21 mouse cellular contexts compared by ENCODE assay signal in the genomic region with DNA sequence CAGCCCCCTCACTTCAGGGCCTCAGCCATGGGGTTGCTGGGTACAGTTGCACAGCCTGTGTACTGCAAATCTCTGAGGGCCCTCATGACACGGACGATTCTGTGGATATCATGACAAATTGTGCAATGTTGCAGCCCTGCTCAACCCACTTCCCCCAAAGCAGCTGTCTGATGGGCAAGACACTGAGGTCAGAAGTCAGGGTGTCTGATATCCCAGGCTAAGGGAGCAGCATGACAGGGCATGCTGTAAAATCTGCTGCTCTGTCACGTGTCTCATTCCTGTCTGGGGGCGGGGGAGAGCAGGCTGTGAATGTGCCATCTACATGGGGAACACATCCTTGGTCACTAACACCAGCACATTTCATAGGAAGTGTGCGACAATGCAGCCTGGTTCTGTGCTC. TPM values are rescaled to one million over a fixed set of nuclear protein-coding genes. Genes with fewer than 3 reads are reported as not detected.
DNase-seq lines count a peak whose midpoint lies in the region; TF ChIP-seq lines count a peak whose summit lies in the region.
"Had no signal": no experiment of that assay in that cellular context is flagged by ENCODE, and none has a peak within 500 bp of the region (broad histone marks: within the 10 kb centered on the region; RNA-seq: fewer than 3 reads in every experiment).

No protein-coding gene starts in this region.

- no peak overlapping the region for H3ac ChIP-seq in C2C12 (ENCODE audit: control insufficient read depth, insufficient read length, low read depth)

- H3K36me3 ChIP-seq in C2C12 (ENCODE audit: control insufficient read depth, insufficient read depth), result no peaks in the 10 kb centered on the region
- H3K36me3 ChIP-seq in embryonic facial prominence, embryonic 10.5 days (replicated peaks), result no peaks in the 10 kb centered on the region
- H3K36me3 ChIP-seq: hindbrain, embryonic 15.5 days; neural tube, embryonic 13.5 days had no signal

- no peaks in the 10 kb centered on the region for H3K79me3 ChIP-seq in C2C12 (ENCODE audit: low read depth)

- no peak for TF ChIP-seq CTCF in C2C12 (IDR thresholded peaks at IDR 0.05; ENCODE audit: control insufficient read depth, insufficient read depth, insufficient read length)

- intact Hi-C loops in gastrocnemius, postnatal 36 days (cut with DNase I), result loop anchor here (10.0 kb wide), 1 partner anchor 240 kb away; no protein-coding TSS in a partner anchor

- no peaks in the 10 kb centered on the region for H3K27me3 ChIP-seq in C2C12 (ENCODE audit: control insufficient read depth, insufficient read depth, insufficient read length)
- peaks cover 13% of the 10 kb centered on the region for H3K27me3 ChIP-seq in embryonic facial prominence, embryonic 10.5 days (replicated peaks; ENCODE audit: low read depth, poor library complexity, severe bottlenecking)
- H3K27me3 ChIP-seq: hindbrain, embryonic 15.5 days; neural tube, embryonic 13.5 days had no signal

- no peak overlapping the region for H3K4me3 ChIP-seq in C2C12 (ENCODE audit: insufficient read depth, poor library complexity, severe bottlenecking)
- no peak overlapping the region for H3K4me3 ChIP-seq in embryonic facial prominence, embryonic 10.5 days
- H3K4me3 ChIP-seq: heart, adult 2 months; hindbrain, embryonic 15.5 days; neural tube, embryonic 13.5 days had no signal

- peaks cover 17% of the 10 kb centered on the region for H3K4me1 ChIP-seq in embryonic facial prominence, embryonic 10.5 days
- H3K4me1 ChIP-seq: hindbrain, embryonic 15.5 days; neural tube, embryonic 13.5 days had no signal

- 0 out of 2 replicates have a peak overlapping the region, but pooled peaks have one; percentile 7 for H3K27ac ChIP-seq in embryonic facial prominence, embryonic 10.5 days (replicated peaks)
- H3K27ac ChIP-seq: heart, adult 2 months; hindbrain, embryonic 15.5 days; neural tube, embryonic 13.5 days had no signal

- DNase-seq in gastrocnemius, adult 8-10 months (ENCODE audit: low spot score in 2 of 2), result peak; percentile 39 to 46
- no peak for DNase-seq in gastrocnemius, postnatal 36 days
- peak; percentile 8 for DNase-seq in embryonic facial prominence, embryonic 10.5 days (ENCODE audit: low spot score)
- DNase-seq in monocyte, adult 2 months (ENCODE audit: low read depth in 1 of 2, low spot score in 2 of 2), result peak; percentile 33 to 47
- no peak for DNase-seq in cerebellum, postnatal 14 days
- no peak for DNase-seq in right cerebral cortex, postnatal 25 days
- no peak for DNase-seq in frontal cortex, postnatal 25 days (ENCODE audit: low spot score in 2 of 2)
- DNase-seq: adrenal gland, postnatal 25 days; B cell, adult 2 months; cerebellum, postnatal 10 days; heart, adult 2 months; heart, postnatal 10 days; kidney, adult 11 months; kidney, postnatal 10 days; spleen, adult 18-20 months; thymus, postnatal 36 days had no signal

- H3K79me2 ChIP-seq in C2C12 (ENCODE audit: control insufficient read depth, insufficient read depth), result no peaks in the 10 kb centered on the region

- 71% methylated on average over 5 of the region's 5 CpGs for WGBS in embryonic facial prominence, embryonic 10.5 days

- H3K9me3 ChIP-seq in embryonic facial prominence, embryonic 10.5 days, result no peaks in the 10 kb centered on the region
- H3K9me3 ChIP-seq: hindbrain, embryonic 15.5 days; neural tube, embryonic 13.5 days had no signal

TF ChIP-seq in C2C12, 6 proteins besides CTCF, POLR2A, EP300 and RAD21:
- TF ChIP-seq USF1 (IDR thresholded peaks at IDR 0.05; ENCODE audit: low read depth), result peak; percentile 73
- no peak for TF ChIP-seq MAX (IDR thresholded peaks at IDR 0.05)
- peak; percentile 42 for TF ChIP-seq CEBPB (IDR thresholded peaks at IDR 0.05; ENCODE audit: low read depth)
- TF ChIP-seq MYOD1 (IDR thresholded peaks at IDR 0.05; ENCODE audit: control insufficient read depth, insufficient read length, low read depth), result peak; percentile 63
- no peak for TF ChIP-seq MYOG (IDR thresholded peaks at IDR 0.05; ENCODE audit: control insufficient read depth, extremely low read depth, insufficient read length)

RNA-seq across cellular contexts. Expression of a gene that starts 5.2 kb away (rescaled TPM):
- 10 to 100 TPM; 67.9 to 82.1 (median 78.9) TPM for total RNA-seq in gastrocnemius, adult 8-10 months (2022)
- 10 to 100 TPM; 39.3 to 42.4 TPM for total RNA-seq in gastrocnemius, postnatal 36 days (2021)
- polyA plus RNA-seq in C2C12 (2012; fragmentation: generic; extraction: Trizol), result 7.8 TPM
- polyA plus RNA-seq in embryonic facial prominence, embryonic 10.5 days (2016; fragmentation: Nextera tagmentation; extraction: Ambion mirVana), result 9.5 and 10.4 TPM in 2 replicates

RNA-seq across cellular contexts. Expression of a gene that starts 5.8 kb away (rescaled TPM):
- 100 to 1,000 TPM; 220 to 268 (median 238) TPM for total RNA-seq in gastrocnemius, adult 8-10 months (2022)
- total RNA-seq in gastrocnemius, postnatal 36 days (2021), result 100 to 1,000 TPM; 163 to 164 TPM
- 2.7 TPM for polyA plus RNA-seq in C2C12 (2012; fragmentation: generic; extraction: Trizol)
- 0.55 TPM in 1 of 2 replicates, not detected in the other for polyA plus RNA-seq in embryonic facial prominence, embryonic 10.5 days (2016; fragmentation: Nextera tagmentation; extraction: Ambion mirVana)
- total RNA-seq: adrenal gland, postnatal 25 days had no signal
- polyA plus RNA-seq: hindbrain, embryonic 15.5 days; midbrain, embryonic 16.5 days; neural tube, embryonic 13.5 days had no signal

RNA-seq across cellular contexts. Expression of a gene that starts 30.8 kb away (rescaled TPM):
- 10 to 100 TPM; 23.7 to 47.1 (median 35.0) TPM for total RNA-seq in gastrocnemius, adult 8-10 months (2022)
- total RNA-seq in gastrocnemius, postnatal 36 days (2021), result 10 to 100 TPM; 39.1 to 62.1 TPM
- polyA plus RNA-seq in C2C12 (2012; fragmentation: generic; extraction: Trizol), result 0.04 TPM
- polyA plus RNA-seq in embryonic facial prominence, embryonic 10.5 days (2016; fragmentation: Nextera tagmentation; extraction: Ambion mirVana), result not detected in 2 replicates
- total RNA-seq: ES-E14; heart, adult 2 months had no signal
- polyA plus RNA-seq: neural tube, embryonic 13.5 days had no signal

Comparison
In these comparisons a context has a peak if more than half of its experiments do, and no peak if none do; other contexts are left out.
1. DNase-seq: peak in gastrocnemius, adult 8-10 months (2 of 2), embryonic facial prominence, embryonic 10.5 days (single experiment) and monocyte, adult 2 months (2 of 2); none in gastrocnemius, postnatal 36 days (0 of 2), cerebellum, postnatal 14 days (0 of 2), right cerebral cortex, postnatal 25 days (single experiment) and frontal cortex, postnatal 25 days (0 of 2).